Mouse (Mus musculus) heart, postnatal 4 days (tissue): ENCODE results near the gene Gm3269. TPM values are rescaled to one million over a fixed set of nuclear protein-coding genes. Genes with fewer than 3 reads are reported as not detected.
"Not testable (repeated sequence)": the region's sequence is repeated elsewhere in the genome, so short reads cannot be mapped to it uniquely, and the experiment has no call there.

Experiments
- DNase-seq: peaks from one replicate; pipeline ENCODE4 v3.0.0; 2021
- total RNA-seq, 2 experiments: library from RNA; stranded (reverse); gene quantifications; 2 replicates each; pipeline ENCODE4 v1.2.3; 2021

Gene Gm3269
- total RNA-seq, result not detected

DNA sequence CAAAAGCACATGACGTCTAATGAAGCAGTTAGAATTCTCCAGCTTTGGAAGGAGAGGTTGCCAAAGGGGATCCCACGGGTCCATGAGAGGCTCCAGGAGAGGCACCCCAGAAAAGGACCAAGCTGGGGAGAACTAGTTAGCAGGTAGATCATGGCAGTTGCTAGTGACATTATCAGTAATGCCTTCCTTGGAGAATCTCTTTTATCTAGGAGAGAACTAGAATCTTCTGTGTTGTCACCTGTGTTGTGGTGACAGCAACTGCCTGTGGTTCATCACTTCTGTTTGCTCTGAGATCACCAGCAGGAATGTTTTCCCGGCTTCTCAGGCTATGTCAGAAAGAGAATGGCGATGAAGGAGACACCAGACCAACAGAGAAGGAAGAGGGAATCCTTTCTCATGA lies at the start of gene Gm3269:
TSS of gene Gm3269 (plus strand) at position 301 of the 400 bp plus-strand sequence.
- DNase-seq, result not testable (repeated sequence)

DNA sequence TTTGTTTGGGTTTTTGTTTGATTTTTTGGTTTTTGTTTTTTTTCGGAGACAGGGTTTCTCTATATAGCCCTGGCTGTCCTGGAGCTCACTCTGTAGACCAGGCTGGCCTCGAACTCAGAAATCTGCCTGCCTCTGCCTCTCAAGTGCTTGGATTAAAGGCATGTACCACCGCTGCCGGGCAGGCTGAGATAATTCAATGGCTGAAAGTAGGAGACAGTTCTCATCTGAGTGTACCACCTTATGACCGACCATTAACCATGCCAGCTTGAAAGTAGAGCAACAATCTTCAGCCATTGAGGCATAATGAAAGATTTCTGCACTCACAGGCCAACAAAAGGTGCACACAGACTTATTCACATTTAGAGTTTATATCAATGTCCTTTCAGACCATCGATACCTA lies 31.5 kb upstream of the Gm3269 start:
- peak; percentile 5 for DNase-seq

DNA sequence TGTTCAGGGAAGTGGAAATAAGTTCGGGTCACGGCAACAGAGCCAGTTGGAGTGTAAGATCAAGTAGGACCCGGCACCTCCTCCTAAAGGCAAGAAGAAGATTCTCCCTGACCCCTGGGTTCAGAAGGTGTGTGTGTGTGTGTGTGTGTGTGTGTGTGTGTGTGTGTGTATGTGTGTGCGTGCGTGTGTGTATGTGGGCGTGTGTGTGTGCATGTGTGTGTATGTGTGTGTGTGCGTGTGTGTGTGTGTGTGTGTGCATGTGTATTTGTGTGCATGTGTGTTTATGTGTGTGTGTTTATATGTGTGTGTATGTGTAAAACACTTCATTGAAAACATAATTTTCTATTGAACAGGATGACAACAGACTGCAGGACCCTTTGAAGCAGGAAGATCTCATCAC lies 16.0 kb upstream of the Gm3269 start:
- not testable (repeated sequence) for DNase-seq

DNA sequence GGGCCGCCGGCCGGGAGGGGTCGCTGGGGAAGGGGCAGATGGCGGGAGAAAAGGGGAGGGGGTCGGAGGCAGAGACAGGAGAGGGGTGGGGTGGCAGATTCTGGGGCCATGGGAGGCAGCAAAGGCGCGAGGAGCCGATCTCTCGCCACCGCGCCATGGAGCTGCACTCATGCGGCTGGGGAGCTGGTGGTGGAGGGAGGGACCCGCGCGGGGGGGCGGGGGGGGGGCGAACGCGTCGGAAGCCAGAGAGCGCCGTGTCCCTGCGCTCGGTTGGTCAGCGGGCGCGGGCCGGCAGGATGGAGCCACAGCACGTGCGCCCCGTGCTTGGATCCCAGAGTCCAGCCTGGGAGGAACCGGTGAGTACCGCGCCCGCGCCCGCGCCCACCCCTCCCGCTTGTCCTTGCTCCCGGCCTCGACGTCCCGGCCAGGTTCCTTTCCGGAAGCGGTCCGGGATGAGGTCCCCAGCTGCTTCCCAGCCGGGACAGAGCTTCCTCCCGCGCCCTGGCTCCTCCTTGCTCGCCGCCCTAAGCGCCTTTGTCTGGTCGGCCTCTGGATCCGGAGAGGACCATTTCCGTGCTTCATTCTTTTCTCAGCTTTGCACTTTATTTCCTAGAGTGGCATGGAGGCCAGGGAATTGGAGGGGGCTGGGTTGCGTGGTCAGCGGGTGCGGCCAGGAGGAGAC lies 17.5 kb downstream of the Gm3269 start, which contains the start of gene Gm3264:
TSS of gene Gm3264 (plus strand) at position 278 of the 682 bp plus-strand sequence.
- DNase-seq, result peak; percentile 38

DNA sequence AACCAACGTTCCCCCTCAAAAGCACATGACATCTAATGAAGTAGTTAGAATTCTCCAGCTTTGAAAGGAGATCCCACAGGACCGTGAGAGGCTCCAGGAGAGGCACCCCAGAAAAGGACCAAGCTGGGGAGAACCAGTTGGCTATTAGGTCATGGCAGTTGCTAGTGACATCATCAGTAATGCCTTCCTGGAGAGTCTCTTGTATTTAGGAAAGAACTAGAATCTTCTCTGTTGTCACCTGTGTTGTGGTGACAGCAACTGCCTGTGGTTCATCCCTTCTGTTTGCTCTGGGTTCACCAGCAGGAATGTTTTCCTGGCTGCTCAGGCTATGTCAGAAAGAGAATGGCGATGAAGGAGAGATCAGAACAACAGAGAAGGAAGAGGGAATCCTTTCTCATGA lies 54.2 kb downstream of the Gm3269 start, which contains the start of gene Gm3278:
TSS of gene Gm3278 (plus strand) at position 301 of the 400 bp plus-strand sequence.
- DNase-seq, result not testable (repeated sequence)

Other genes starting within 250 kb of the Gm3269 start
- gene Gm8159, start 205.8 kb upstream of the Gm3269 start, total RNA-seq, result under 1 TPM in 1 of 2 experiments, not detected in 1; 0.21 TPM
- not detected for gene Gm3239, start 173.9 kb upstream of the Gm3269 start, total RNA-seq
- not detected for gene Gm7876, start 128.9 kb upstream of the Gm3269 start, total RNA-seq
- gene Gm3252, start 111.3 kb upstream of the Gm3269 start, total RNA-seq, result under 1 TPM; 0.17 to 0.23 TPM
- gene Gm9602, start 61.8 kb upstream of the Gm3269 start, total RNA-seq, result not detected
- gene Gm3264, start 17.5 kb downstream of the Gm3269 start, total RNA-seq, result 1 to 10 TPM in 1 of 2 experiments, under 1 TPM in 1; 0.81 to 5.3 TPM
- gene Gm3278, start 54.3 kb downstream of the Gm3269 start, total RNA-seq, result not detected
- not detected for gene Gm8297, start 145.8 kb downstream of the Gm3269 start, total RNA-seq
- not detected for gene Gm3298, start 177.8 kb downstream of the Gm3269 start, total RNA-seq
- gene 4930555G01Rik, start 212.5 kb downstream of the Gm3269 start, total RNA-seq, result not detected
- under 1 TPM in 1 of 2 experiments, not detected in 1; 0.52 TPM for gene Gm8281, start 232.9 kb downstream of the Gm3269 start, total RNA-seq